Mouse (Mus musculus) G1E (cell line): Measurements from ENCODE around the gene Mapk8ip3. TPM values are rescaled to one million over a fixed set of nuclear protein-coding genes. Genes with fewer than 3 reads are reported as not detected.
A peak's percentile ranks its signal among the peaks of the same experiment; 100 is the strongest.

Experiments used
- ATAC-seq: 2 replicates; pipeline ENCODE4 v1.8.0; 2016; ENCODE audit warnings: mild to moderate bottlenecking; ENCODE audit not compliant: insufficient number of reproducible peaks, poor library complexity, low FRiP score, severe bottlenecking; ENCODE audit errors: extremely low read depth
- DNase-seq: peaks from one replicate; pipeline ENCODE4 v3.0.0; 2012; ENCODE audit warnings: low spot score
- H3K27me3 ChIP-seq: 2 replicates; pipeline ENCODE4 v1.6.1; 2012; ENCODE audit warnings: mild to moderate bottlenecking, low read length, inconsistent platforms; ENCODE audit not compliant: insufficient read depth
- H3K36me3 ChIP-seq: replicated peaks from 2 replicates; pipeline ENCODE3; 2012; ENCODE audit warnings: mild to moderate bottlenecking, inconsistent platforms
- H3K4me1 ChIP-seq: 2 replicates; pipeline ENCODE4 v1.6.1; 2012; ENCODE audit warnings: low read depth, low read length, inconsistent platforms, mixed read lengths; ENCODE audit not compliant: insufficient read depth
- H3K4me3 ChIP-seq: 2 replicates; pipeline ENCODE4 v1.5.1; 2012; ENCODE audit warnings: low read depth, mild to moderate bottlenecking, inconsistent platforms, low read length, moderate library complexity, mixed read lengths
- H3K9me3 ChIP-seq: replicated peaks from 2 replicates; pipeline ENCODE4 v1.6.1; 2012; ENCODE audit warnings: inconsistent platforms
- CTCF ChIP-seq: IDR thresholded peaks from 2 replicates; pipeline ENCODE4 v1.5.1; 2012; ENCODE audit warnings: low read depth, low read length, inconsistent platforms, mixed read lengths
- GATA1 ChIP-seq: IDR thresholded peaks from 2 replicates; pipeline ENCODE4 v1.6.1; 2012; ENCODE audit warnings: borderline replicate concordance, low read length, inconsistent platforms, mixed read lengths
- GATA2 ChIP-seq: IDR thresholded peaks from 2 replicates; pipeline ENCODE4 v1.6.1; 2012; ENCODE audit warnings: low read depth, low read length, inconsistent platforms, borderline replicate concordance
- POLR2AphosphoS5 ChIP-seq: IDR thresholded peaks from 2 replicates; pipeline ENCODE4 v1.6.1; 2012; ENCODE audit warnings: low read depth, low read length, inconsistent platforms; ENCODE audit not compliant: insufficient replicate concordance
- TAL1 ChIP-seq: conservative IDR thresholded peaks from 2 replicates; pipeline ENCODE4 v1.6.1; 2012; ENCODE audit warnings: low read depth, low read length, inconsistent platforms, mixed read lengths
- polyA plus RNA-seq: library from polyadenylated mRNA; stranded (reverse); fragments of >175 nt; gene quantifications from 2 replicates; pipeline ENCODE4 v1.2.3, GENCODE M21; 2012
- total RNA-seq, 2 experiments: library from RNA; stranded (forward) in 1 of 2; stranded (reverse) in 1 of 2; fragments of 200-1000 nt in 1 of 2; fragments of >200 nt in 1 of 2; fragmentation: Nextera tagmentation in 1 of 2; gene quantifications; 2 replicates each; pipeline ENCODE4 v1.2.3; 2014 to 2017

The Mapk8ip3 gene
- total and polyA plus RNA-seq, 3 experiments: 32.4 to 122 (median 39.7) TPM

GRCm38 (mm10) chr17:24856589-24856988 lies 80.2 kb downstream of the Mapk8ip3 start:
- Histone ChIP-seq H3K4me1 (peaks cover 33% of the 10 kb centered on the region), H3K36me3 (peaks cover 86% of the 10 kb centered on the region), H3K9me3 (no peaks in the 10 kb centered on the region), H3K27me3 (no peaks in the 10 kb centered on the region), H3K4me3 (no peak overlapping the region)
- DNase-seq (no peak), ATAC-seq (no peak)
- no peak for TF ChIP-seq CTCF
- no peak for TF ChIP-seq POLR2AphosphoS5
- TF ChIP-seq GATA1: no peak
- no peak for TF ChIP-seq GATA2
- no peak for TF ChIP-seq TAL1

GRCm38 (mm10) chr17:24855838-24856464 lies 80.8 kb downstream of the Mapk8ip3 start:
- no peaks in the 10 kb centered on the region for H3K27me3 ChIP-seq
- peaks cover 80% of the 10 kb centered on the region for H3K36me3 ChIP-seq
- ATAC-seq: no peak
- TF ChIP-seq GATA1 (no peak), CTCF (no peak), TAL1 (no peak), POLR2AphosphoS5 (no peak), GATA2 (no peak)
- H3K4me1 ChIP-seq: peaks cover 39% of the 10 kb centered on the region
- H3K4me3 ChIP-seq: no peak overlapping the region
- no peaks in the 10 kb centered on the region for H3K9me3 ChIP-seq
- no peak for DNase-seq

- ATAC-seq (no peak), DNase-seq (no peak)
- Histone ChIP-seq H3K27me3 (no peaks in the 10 kb centered on the region), H3K4me3 (peak overlapping the region; percentile 81), H3K9me3 (no peaks in the 10 kb centered on the region), H3K36me3 (peaks cover 51% of the 10 kb centered on the region), H3K4me1 (peaks cover 17% of the 10 kb centered on the region)
- TF ChIP-seq POLR2AphosphoS5 (no peak), CTCF (no peak), GATA2 (no peak), TAL1 (no peak), GATA1 (no peak)
Observed at GRCm38 (mm10) chr17:24851381-24852125, 85.2 kb downstream of the Mapk8ip3 start.

- H3K4me3 ChIP-seq: peak overlapping the region; percentile 81
- H3K27me3 ChIP-seq: no peaks in the 10 kb centered on the region
- no peak for DNase-seq
- H3K36me3 ChIP-seq: peaks cover 46% of the 10 kb centered on the region
- peaks cover 17% of the 10 kb centered on the region for H3K4me1 ChIP-seq
- H3K9me3 ChIP-seq: no peaks in the 10 kb centered on the region
- TF ChIP-seq CTCF (no peak), POLR2AphosphoS5 (no peak), GATA1 (no peak), GATA2 (no peak), TAL1 (no peak)
- ATAC-seq: no peak
Observed at GRCm38 (mm10) chr17:24850773-24851127, 86.0 kb downstream of the Mapk8ip3 start.

GRCm38 (mm10) chr17:24850065-24850772 lies 86.6 kb downstream of the Mapk8ip3 start, which contains the start of gene Fahd1:
Fahd1 (minus strand) TSS chr17:24850364.
- TF ChIP-seq TAL1 (no peak), GATA2 (no peak), CTCF (no peak), GATA1 (no peak), POLR2AphosphoS5 (no peak)
- peak within 1 kb of the TSS; percentile 81 for H3K4me3 ChIP-seq
- peaks cover 17% of the 10 kb centered on the region for H3K4me1 ChIP-seq
- DNase-seq (peak; percentile 99), ATAC-seq (peak; percentile 97)
- H3K9me3 ChIP-seq: no peaks in the 10 kb centered on the region
- peaks cover 40% of the 10 kb centered on the region for H3K36me3 ChIP-seq
- no peaks in the 10 kb centered on the region for H3K27me3 ChIP-seq

GRCm38 (mm10) chr17:24849733-24850064 lies 87.1 kb downstream of the Mapk8ip3 start:
- TF ChIP-seq TAL1: no peak
- no peak for TF ChIP-seq GATA2
- TF ChIP-seq POLR2AphosphoS5: peak; percentile 83; the same call in 1 of the 2 replicates
- Histone ChIP-seq H3K36me3 (peaks cover 39% of the 10 kb centered on the region), H3K9me3 (no peaks in the 10 kb centered on the region), H3K4me3 (peak overlapping the region; percentile 81), H3K4me1 (peaks cover 17% of the 10 kb centered on the region), H3K27me3 (no peaks in the 10 kb centered on the region)
- DNase-seq: no peak
- ATAC-seq: no peak
